Mouse (Mus musculus): ENCODE data around the gene Abcg4. TPM values are rescaled to one million over a fixed set of nuclear protein-coding genes. Genes with fewer than 3 reads are reported as not detected.
A peak's percentile ranks its signal among the peaks of the same experiment; 100 is the strongest.
"Not testable (repeated sequence)": the region's sequence is repeated elsewhere in the genome, so short reads cannot be mapped to it uniquely, and the experiment has no call there.

Abcg4 gene
- polyA plus RNA-seq (2015; fragmentation: Nextera tagmentation; extraction: Ambion mirVana), result 26.8 and 30.3 TPM in 2 replicates

DNA sequence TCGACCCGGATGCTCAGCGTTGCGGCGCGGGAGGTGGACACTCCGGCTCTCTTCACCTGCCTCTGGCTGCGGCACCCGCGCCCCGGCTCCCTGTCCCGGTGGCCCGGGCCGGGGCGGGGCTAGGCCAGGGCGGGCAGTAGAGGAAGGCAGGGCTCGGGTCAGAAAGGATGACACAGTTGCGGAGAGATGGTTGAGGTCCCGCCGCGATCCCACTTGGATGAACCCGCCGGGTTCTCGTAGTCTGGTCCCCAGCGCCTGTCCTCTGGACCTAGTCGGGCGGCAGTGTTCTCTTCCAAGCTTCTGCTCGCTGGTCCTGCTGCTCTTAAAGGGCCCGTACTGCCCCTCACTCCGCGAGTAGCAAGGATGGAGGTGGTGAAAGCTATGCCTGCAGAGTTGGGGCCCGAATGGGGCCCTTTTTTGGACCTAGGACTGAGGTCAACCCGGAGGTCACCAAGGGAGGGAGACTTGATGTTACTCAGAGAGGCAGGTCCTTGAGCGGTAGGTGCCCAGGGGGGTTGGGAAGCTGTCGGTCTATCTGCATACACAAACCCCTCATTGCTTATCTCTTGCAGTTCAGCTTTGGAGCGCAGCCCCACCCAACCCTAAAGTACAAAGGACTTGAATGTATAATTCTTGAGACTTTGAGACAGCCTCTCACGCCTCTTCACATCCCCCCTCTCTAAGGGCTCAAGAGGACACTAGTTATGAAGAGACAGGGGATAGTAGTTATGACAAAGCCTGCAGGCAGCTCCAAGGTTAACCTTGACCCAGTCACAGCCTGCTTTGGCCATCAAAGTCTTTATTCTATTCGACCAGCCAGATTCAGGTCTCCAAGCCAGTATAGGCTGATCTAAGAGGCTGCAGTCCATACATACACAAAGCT, at the start of gene Abcg4:
TSS of gene Abcg4 (minus strand) at position 540 of the 883 bp plus-strand sequence.
- Histone ChIP-seq H3K4me2 (peak within 1 kb of the TSS; percentile 90), H3K27me3 (replicated peaks) (no peaks in the 10 kb centered on the region), H3K9ac (replicated peaks) (peak within 1 kb of the TSS; percentile 95), H3K9me3 (replicated peaks) (no peaks in the 10 kb centered on the region), H3K4me1 (peaks cover 29% of the 10 kb centered on the region), H3K27ac (replicated peaks) (peak within 1 kb of the TSS; percentile 85), H3K4me3 (replicated peaks) (peak within 1 kb of the TSS; percentile 83), H3K36me3 (peaks cover 27% of the 10 kb centered on the region)
- ATAC-seq (ENCODE audit: low FRiP score), result peak; percentile 74
- 1% methylated on average over 38 of the region's 38 CpGs for WGBS

- peaks cover 30% of the 10 kb centered on the region for H3K4me1 ChIP-seq
- H3K9me3 ChIP-seq (replicated peaks), result no peaks in the 10 kb centered on the region
- no peak for ATAC-seq (ENCODE audit: low FRiP score)
- no peak overlapping the region for H3K4me3 ChIP-seq (replicated peaks)
- peaks cover 21% of the 10 kb centered on the region for H3K36me3 ChIP-seq
- peak overlapping the region; percentile 32; the same call in 1 of the 2 replicates for H3K9ac ChIP-seq (replicated peaks)
- H3K27ac ChIP-seq (replicated peaks), result no peak overlapping the region
- H3K4me2 ChIP-seq, result peak overlapping the region; percentile 87
- WGBS, result 71% methylated on average over 9 of the region's 9 CpGs
- H3K27me3 ChIP-seq (replicated peaks), result no peaks in the 10 kb centered on the region
Observed at GRCm38 (mm10) chr9:44337436-44338169, 49.2 kb upstream of the Abcg4 start.

GRCm38 (mm10) chr9:44336964-44337363, 48.5 kb upstream of the Abcg4 start:
- Histone ChIP-seq H3K9ac (replicated peaks) (peak overlapping the region; percentile 32), H3K4me3 (replicated peaks) (peak overlapping the region; percentile 83), H3K36me3 (peaks cover 26% of the 10 kb centered on the region), H3K9me3 (replicated peaks) (no peaks in the 10 kb centered on the region), H3K27ac (replicated peaks) (no peak overlapping the region), H3K4me2 (peak overlapping the region; percentile 87), H3K27me3 (replicated peaks) (no peaks in the 10 kb centered on the region), H3K4me1 (peaks cover 24% of the 10 kb centered on the region)
- whole genome bisulfite sequencing, result 76% methylated on average over 3 of the region's 3 CpGs
- no peak for ATAC-seq (ENCODE audit: low FRiP score)

DNA sequence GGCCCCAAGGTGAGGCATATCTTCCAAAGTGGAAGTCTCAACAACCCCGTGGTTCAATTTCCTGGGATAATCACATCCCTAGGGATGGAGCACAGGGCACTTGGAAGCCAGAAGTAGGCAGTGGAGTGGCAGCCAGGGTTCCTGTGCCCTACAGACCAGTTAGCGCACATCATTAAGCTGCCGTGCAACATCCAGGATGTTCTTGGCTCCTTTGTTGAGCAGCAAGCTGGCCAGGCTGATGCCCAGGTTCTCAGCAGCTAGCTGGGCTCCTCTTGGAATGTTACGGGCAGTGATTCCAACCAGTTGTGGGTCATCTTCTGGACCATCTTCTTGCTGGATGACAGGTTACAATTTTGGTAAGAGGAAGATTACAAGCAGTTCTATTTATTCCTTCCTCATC, 48.1 kb upstream of the Abcg4 start:
- Histone ChIP-seq H3K36me3 (peaks cover 30% of the 10 kb centered on the region), H3K4me2 (peak overlapping the region; percentile 87), H3K4me3 (replicated peaks) (peak overlapping the region; percentile 83), H3K4me1 (peaks cover 24% of the 10 kb centered on the region), H3K9ac (replicated peaks) (peak overlapping the region; percentile 32)
- 34% methylated on average over 4 of the region's 4 CpGs for WGBS
- not testable (repeated sequence) for H3K27ac ChIP-seq (replicated peaks); ATAC-seq (ENCODE audit: low FRiP score); H3K9me3 ChIP-seq (replicated peaks); H3K27me3 ChIP-seq (replicated peaks)

DNA sequence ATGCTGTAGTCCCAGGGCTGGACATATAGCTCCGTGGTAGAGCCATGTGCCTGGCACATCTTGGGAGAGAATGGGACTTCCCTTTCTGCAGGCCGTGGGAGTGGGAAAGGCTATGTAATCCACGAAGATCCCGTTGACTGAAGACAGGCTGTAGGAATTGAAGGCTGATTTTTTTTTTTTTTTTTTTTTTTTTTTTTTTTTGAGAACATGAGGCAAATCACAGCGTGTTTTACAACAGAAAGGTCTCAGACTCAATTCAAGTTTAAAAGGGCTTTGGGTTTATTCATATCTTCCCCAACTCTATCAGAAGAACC, 47.6 kb upstream of the Abcg4 start:
- H3K4me1 ChIP-seq, result peaks cover 24% of the 10 kb centered on the region
- peak overlapping the region; percentile 87 for H3K4me2 ChIP-seq
- H3K27ac ChIP-seq (replicated peaks), result peak overlapping the region; percentile 95
- no peaks in the 10 kb centered on the region for H3K9me3 ChIP-seq (replicated peaks)
- ATAC-seq (ENCODE audit: low FRiP score), result no peak
- peak overlapping the region; percentile 83 for H3K4me3 ChIP-seq (replicated peaks)
- H3K27me3 ChIP-seq (replicated peaks), result no peaks in the 10 kb centered on the region
- H3K9ac ChIP-seq (replicated peaks), result peak overlapping the region; percentile 91
- peaks cover 35% of the 10 kb centered on the region for H3K36me3 ChIP-seq
- 4% methylated on average over 5 of the region's 5 CpGs for WGBS

GRCm38 (mm10) chr9:44335331-44336092, 47.1 kb upstream of the Abcg4 start:
- peak overlapping the region; percentile 95 for H3K27ac ChIP-seq (replicated peaks)
- H3K4me3 ChIP-seq (replicated peaks), result peak overlapping the region; percentile 83
- H3K27me3 ChIP-seq (replicated peaks), result no peaks in the 10 kb centered on the region
- no peaks in the 10 kb centered on the region for H3K9me3 ChIP-seq (replicated peaks)
- H3K4me2 ChIP-seq, result peak overlapping the region; percentile 87
- H3K9ac ChIP-seq (replicated peaks), result peak overlapping the region; percentile 91
- H3K4me1 ChIP-seq, result peaks cover 24% of the 10 kb centered on the region
- under 1% methylated on average over 48 of the region's 50 CpGs for WGBS
- H3K36me3 ChIP-seq, result peaks cover 40% of the 10 kb centered on the region
- ATAC-seq (ENCODE audit: low FRiP score), result no peak; the same call in 1 of the 2 replicates

DNA sequence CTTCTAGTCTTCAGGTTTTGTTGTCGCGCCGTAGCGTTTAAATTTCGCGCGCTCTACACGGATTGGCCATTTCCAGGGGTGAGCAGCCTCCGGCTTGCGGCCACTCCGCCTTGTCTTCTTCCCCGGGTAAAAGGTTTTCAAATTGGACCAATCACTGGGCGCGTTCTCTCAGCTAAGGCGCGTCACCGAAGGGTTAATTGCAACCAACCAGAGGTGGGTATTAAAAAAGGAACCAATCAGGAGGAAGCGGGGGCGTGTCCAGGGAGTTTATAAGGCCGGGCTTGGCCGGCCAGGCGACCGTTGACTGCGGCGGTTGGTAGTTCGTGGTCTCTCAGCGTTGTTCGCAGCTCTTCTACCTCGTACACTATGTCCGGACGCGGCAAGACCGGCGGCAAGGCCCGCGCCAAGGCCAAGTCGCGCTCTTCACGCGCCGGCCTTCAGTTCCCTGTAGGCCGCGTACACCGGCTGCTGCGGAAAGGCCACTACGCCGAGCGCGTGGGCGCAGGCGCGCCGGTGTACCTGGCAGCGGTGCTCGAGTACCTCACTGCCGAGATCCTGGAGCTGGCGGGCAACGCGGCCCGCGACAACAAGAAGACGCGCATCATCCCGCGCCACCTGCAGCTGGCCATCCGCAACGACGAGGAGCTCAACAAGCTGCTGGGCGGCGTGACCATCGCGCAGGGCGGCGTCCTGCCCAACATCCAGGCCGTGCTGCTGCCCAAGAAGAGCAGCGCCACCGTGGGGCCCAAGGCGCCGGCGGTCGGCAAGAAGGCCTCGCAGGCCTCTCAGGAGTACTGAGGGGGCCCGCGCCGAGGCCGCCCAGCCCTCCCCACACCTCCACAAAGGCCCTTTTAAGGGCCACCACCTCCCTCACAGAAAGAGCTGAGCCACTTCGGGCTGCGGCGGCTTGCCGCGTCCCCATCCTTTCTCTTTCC, 46.2 kb upstream of the Abcg4 start, which contains the start of gene H2afx:
TSS of gene H2afx (plus strand) at position 299 of the 935 bp plus-strand sequence.
- peak; percentile 97 for ATAC-seq (ENCODE audit: low FRiP score)
- H3K9me3 ChIP-seq (replicated peaks), result no peaks in the 10 kb centered on the region
- H3K27ac ChIP-seq (replicated peaks), result peak within 1 kb of the TSS; percentile 95
- peak within 1 kb of the TSS; percentile 83 for H3K4me3 ChIP-seq (replicated peaks)
- peak within 1 kb of the TSS; percentile 91 for H3K9ac ChIP-seq (replicated peaks)
- H3K4me1 ChIP-seq, result peaks cover 24% of the 10 kb centered on the region
- H3K27me3 ChIP-seq (replicated peaks), result no peaks in the 10 kb centered on the region
- peak within 1 kb of the TSS; percentile 87 for H3K4me2 ChIP-seq
- WGBS, result under 1% methylated on average over 91 of the region's 91 CpGs
- H3K36me3 ChIP-seq, result peaks cover 43% of the 10 kb centered on the region

DNA sequence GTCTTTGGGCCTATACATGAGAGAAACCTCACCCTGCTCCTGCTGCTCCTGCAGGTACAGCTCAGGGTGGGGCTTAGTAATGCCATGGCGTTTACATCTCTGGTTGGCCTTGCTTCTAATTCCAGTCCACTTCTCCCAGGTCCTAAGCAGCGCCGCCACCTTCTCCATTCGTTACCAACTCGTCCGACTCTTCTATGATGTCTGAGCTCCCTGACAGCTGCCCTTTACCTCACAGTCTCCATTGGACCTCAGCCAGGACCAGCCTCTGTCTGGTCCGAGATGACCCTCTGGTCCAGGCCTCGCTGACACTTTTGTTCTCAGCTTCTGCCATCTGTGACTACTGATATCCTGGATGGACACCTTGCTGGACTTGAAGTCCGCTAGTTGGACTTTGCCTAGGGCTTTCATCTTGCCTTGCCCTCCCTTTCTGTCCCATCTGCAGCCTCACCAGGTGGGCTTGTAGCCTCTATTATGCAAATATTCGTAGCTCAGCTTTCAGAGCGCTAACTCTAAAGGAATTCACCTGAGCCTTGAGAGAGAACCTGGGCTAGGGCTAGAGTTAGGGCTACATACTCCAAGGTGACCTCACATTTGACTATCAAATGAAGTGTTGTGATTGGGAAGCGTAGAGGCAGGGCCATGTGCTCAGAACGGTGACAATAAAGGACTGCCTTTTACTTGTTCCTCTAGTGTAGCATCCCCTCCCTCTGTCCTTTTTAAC, 44.7 kb upstream of the Abcg4 start:
- Histone ChIP-seq H3K27me3 (replicated peaks) (no peaks in the 10 kb centered on the region), H3K4me2 (no peak overlapping the region), H3K36me3 (peaks cover 52% of the 10 kb centered on the region), H3K4me3 (replicated peaks) (no peak overlapping the region), H3K9me3 (replicated peaks) (no peaks in the 10 kb centered on the region), H3K4me1 (peaks cover 25% of the 10 kb centered on the region), H3K9ac (replicated peaks) (no peak overlapping the region), H3K27ac (replicated peaks) (no peak overlapping the region)
- 96% methylated on average over 13 of the region's 13 CpGs for WGBS
- no peak for ATAC-seq (ENCODE audit: low FRiP score)

DNA sequence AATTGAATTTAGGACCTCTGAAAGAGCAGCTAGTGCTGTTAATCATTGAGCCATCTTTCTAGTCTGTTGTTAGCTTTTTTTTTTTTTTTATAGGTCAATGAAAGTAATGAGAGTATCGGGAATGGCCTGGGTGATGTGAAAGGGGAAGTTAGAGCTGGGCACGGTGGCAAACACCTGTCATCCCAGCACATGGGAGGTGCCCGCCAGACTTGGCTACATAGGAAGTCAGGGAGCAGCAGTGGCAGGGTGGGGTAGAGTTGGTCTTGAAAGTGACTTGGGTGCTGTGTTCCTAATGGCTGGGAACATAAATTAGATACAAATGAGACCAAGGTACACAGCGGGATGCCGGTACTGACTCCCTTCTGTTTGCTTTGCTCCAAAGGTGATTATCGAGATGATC, 42.3 kb upstream of the Abcg4 start:
- Histone ChIP-seq H3K27me3 (replicated peaks) (no peaks in the 10 kb centered on the region), H3K4me3 (replicated peaks) (no peak overlapping the region), H3K36me3 (peaks cover 48% of the 10 kb centered on the region), H3K4me2 (no peak overlapping the region), H3K9ac (replicated peaks) (no peak overlapping the region), H3K9me3 (replicated peaks) (no peaks in the 10 kb centered on the region), H3K4me1 (peaks cover 19% of the 10 kb centered on the region), H3K27ac (replicated peaks) (no peak overlapping the region)
- 92% methylated on average over 6 of the region's 6 CpGs for WGBS
- no peak for ATAC-seq (ENCODE audit: low FRiP score)

DNA sequence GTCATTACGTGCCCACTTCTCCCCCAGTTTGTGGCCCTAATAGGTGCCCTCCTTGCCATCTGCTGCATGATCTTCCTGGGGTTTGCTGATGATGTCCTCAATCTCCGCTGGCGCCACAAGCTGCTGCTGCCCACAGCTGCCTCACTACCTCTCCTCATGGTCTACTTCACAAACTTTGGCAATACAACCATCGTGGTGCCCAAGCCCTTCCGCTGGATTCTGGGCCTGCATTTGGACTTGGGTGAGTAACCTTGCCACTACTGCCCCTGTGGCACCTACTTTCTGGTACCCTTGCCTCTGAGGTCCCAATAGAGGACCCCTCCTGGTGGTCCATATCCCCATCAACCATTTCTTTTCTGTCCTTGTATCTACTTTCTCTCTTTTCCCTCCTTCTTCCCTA, 39.5 kb upstream of the Abcg4 start:
- ATAC-seq (ENCODE audit: low FRiP score), result no peak
- WGBS, result 91% methylated on average over 5 of the region's 5 CpGs
- Histone ChIP-seq H3K9ac (replicated peaks) (0 out of 2 replicates have a peak overlapping the region, but pooled peaks have one; percentile 93), H3K4me1 (peaks cover 19% of the 10 kb centered on the region), H3K36me3 (peaks cover 39% of the 10 kb centered on the region), H3K4me3 (replicated peaks) (peak overlapping the region; percentile 85), H3K27me3 (replicated peaks) (no peaks in the 10 kb centered on the region), H3K9me3 (replicated peaks) (no peaks in the 10 kb centered on the region), H3K27ac (replicated peaks) (no peak overlapping the region), H3K4me2 (peak overlapping the region; percentile 91)

Measured in neural tube, embryonic 15.5 days (tissue).